Mouse (Mus musculus) colon, adult 2 months (tissue): ENCODE data around the gene Wt1. TPM values are rescaled to one million over a fixed set of nuclear protein-coding genes. Genes with fewer than 3 reads are reported as not detected.

Experiments used
- polyA plus RNA-seq: library from polyadenylated mRNA; depleted of rRNA; stranded (reverse); fragments of >200 nt; gene quantifications from 2 replicates; pipeline ENCODE4 v1.2.3, GENCODE M21; 2012; rRNA removed

Gene Wt1
- polyA plus RNA-seq = 2.1 and 2.8 TPM in 2 replicates

DNA sequence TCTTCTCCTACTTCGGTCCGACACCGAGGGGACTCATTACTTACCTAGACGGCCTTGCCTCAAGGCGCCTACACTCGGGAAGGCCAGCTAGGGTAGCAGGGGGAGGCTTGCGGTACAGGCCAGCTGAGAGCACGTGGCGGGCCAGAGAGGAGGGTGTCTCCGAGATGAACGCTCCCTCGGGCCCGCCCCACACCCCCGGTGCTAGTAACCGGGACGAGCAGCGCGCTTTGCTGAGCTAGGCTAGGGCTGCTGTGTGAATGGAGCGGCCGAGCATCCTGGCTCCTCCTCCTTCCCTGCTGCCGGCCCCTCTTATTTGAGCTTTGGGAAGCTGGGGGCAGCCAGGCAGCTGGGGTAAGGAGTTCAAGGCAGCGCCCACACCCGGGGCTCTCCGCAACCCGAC lies at the start of gene Wt1:
Wt1 (plus strand) TSS at position 251 of the 400 bp plus-strand sequence.

DNA sequence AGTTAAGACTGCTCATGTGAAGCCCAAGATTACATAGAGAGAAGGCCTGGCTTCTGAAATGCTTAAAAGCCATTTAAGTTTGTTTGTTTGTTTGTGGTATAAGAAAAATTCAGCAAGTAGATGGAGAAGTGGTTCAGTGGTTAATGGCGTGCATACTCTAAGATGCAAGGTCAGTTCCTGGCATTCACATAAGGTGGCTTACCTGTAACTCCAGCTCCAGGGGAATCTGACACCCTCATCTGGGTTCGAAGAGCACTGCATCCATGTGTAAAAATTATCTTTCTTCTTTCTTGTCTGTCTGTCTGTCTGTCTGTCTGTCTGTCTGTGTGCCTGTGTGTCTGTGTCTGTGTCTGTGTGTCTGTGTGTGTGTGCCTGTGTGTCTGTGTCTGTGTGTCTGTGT lies 34.6 kb upstream of the Wt1 start, which contains the start of gene Gm11060:
Gm11060 (plus strand) TSS at position 301 of the 400 bp plus-strand sequence.

Other genes starting within 250 kb of the Wt1 start
- 11.3 and 16.2 TPM in 2 replicates for gene Eif3m, start 109.4 kb upstream of the Wt1 start, polyA plus RNA-seq
- not detected in 2 replicates for gene Gm11060, start 34.5 kb upstream of the Wt1 start, polyA plus RNA-seq
- gene Them7, start 97.8 kb downstream of the Wt1 start, polyA plus RNA-seq = 0.19 TPM in 1 of 2 replicates, not detected in the other